Mouse (Mus musculus): ENCODE results near the gene Gltp. TPM values are rescaled to one million over a fixed set of nuclear protein-coding genes. Genes with fewer than 3 reads are reported as not detected.

Gene Gltp
- polyA plus RNA-seq, 1 experiment from 2014 or later: 23.8 TPM

DNA sequence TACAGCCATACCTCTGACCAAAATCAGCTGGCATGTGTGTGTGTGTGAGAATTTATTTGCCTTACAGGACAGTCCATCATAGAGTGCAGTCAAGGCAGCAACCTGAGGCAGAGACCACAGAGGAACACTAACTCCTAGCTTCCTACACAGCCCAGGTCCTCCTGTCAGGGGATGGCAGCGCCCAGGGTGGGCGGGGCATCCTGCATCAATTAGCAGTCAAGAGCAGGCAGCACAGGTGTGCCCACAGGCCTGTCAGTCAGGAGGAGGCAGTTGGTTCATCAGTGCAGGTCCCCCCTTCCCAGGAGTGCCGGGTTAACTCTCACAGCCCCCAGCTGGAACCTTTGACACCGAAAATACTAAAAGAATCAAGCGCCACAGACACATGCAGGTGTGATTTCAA is 21.8 kb downstream of the Gltp start:
- 90% methylated on average over 5 of the region's 5 CpGs for WGBS (ENCODE audit: insufficient replicate concordance)
- H3K27me3 ChIP-seq (ENCODE audit: insufficient read depth, low read length): no peaks in the 10 kb centered on the region
- H3K36me3 ChIP-seq (replicated peaks; ENCODE audit: insufficient read depth, low read length): peaks cover 6% of the 10 kb centered on the region; the same call in 1 of the 2 replicates
- H3K4me3 ChIP-seq (ENCODE audit: low read depth, low read length): no peak overlapping the region
- no peak overlapping the region for H3K27ac ChIP-seq (ENCODE audit: low read depth)
- no peak for ATAC-seq
- TF ChIP-seq EP300 (IDR thresholded peaks at IDR 0.05; ENCODE audit: low read depth) (no peak), CTCF (IDR thresholded peaks at IDR 0.05; ENCODE audit: low read depth) (no peak)
- H3K4me2 ChIP-seq (ENCODE audit: low read depth, low read length): no peak overlapping the region
- DNase-seq: no peak
- H3K9ac ChIP-seq (replicated peaks): no peak overlapping the region
- no peaks in the 10 kb centered on the region for H3K4me1 ChIP-seq (ENCODE audit: insufficient read depth)
- H3K9me3 ChIP-seq (ENCODE audit: low read length): no peaks in the 10 kb centered on the region

DNA sequence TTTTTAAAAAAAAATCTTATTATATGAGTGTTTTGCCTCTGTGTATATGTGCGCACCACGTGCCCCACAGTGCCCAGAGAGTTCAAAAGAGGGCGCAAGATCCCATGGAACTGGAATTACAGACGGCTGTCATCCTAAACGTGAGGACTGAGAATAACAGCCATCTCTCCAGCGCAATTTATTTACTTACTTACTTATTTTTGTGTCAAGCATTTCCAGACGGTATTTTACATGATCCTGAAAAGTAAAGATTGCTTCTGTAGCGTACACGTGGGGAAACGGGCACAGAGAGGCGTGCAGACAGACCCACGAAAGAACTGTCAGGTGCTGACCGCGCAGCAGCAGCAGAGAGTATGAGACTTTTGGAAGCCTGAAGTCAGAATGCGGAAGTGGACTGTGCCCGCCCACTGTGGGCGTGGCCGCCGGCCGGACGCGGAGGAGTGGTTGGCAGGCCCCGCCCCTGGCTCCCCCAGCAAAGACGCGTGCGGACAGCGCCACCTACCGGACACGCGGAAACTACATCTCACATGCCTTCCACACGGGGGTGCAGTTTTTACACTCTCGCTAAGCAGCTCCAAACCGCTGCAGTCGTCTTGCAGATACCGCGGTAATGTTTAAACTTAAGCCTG is 23.4 kb downstream of the Gltp start:
- DNase-seq: peak; percentile 100
- ATAC-seq: peak; percentile 98
- H3K9me3 ChIP-seq (ENCODE audit: low read length): no peaks in the 10 kb centered on the region
- TF ChIP-seq EP300 (IDR thresholded peaks at IDR 0.05; ENCODE audit: low read depth) (no peak), CTCF (IDR thresholded peaks at IDR 0.05; ENCODE audit: low read depth) (peak; percentile 100)
- H3K36me3 ChIP-seq (replicated peaks; ENCODE audit: insufficient read depth, low read length): 0 out of 2 replicates have a peak, but pooled peaks cover 3% of the 10 kb centered on the region
- H3K27ac ChIP-seq (ENCODE audit: low read depth): peak overlapping the region; percentile 70
- H3K4me3 ChIP-seq (ENCODE audit: low read depth, low read length): peak overlapping the region; percentile 40
- H3K4me2 ChIP-seq (ENCODE audit: low read depth, low read length): peak overlapping the region; percentile 70
- no peak overlapping the region for H3K9ac ChIP-seq (replicated peaks)
- H3K4me1 ChIP-seq (ENCODE audit: insufficient read depth): no peaks in the 10 kb centered on the region
- no peaks in the 10 kb centered on the region for H3K27me3 ChIP-seq (ENCODE audit: insufficient read depth, low read length)
- 3% methylated on average over 36 of the region's 36 CpGs for WGBS (ENCODE audit: insufficient replicate concordance)

DNA sequence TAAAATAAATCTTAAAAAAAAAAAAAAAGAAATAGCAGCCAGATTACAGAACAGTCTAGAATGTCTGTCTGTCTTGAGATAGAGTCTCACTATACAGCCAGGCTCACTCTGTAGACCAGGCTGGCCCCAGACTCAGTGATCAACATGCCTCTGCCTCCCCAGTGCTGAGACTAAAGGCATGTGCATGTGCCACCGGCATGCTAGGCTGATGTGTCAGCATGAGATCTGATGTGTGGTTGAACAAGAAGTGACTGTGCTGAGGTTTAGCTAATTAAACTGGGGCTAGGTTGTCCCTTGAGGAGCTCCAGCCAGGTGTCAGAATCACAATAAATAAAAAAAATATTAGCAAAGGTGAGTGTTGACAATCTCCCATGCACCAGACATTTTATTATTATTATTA is 24.1 kb downstream of the Gltp start:
- 62% methylated on average over 1 of the region's 1 CpGs for WGBS (ENCODE audit: insufficient replicate concordance)
- 0 out of 2 replicates have a peak, but pooled peaks cover 3% of the 10 kb centered on the region for H3K36me3 ChIP-seq (replicated peaks; ENCODE audit: insufficient read depth, low read length)

DNA sequence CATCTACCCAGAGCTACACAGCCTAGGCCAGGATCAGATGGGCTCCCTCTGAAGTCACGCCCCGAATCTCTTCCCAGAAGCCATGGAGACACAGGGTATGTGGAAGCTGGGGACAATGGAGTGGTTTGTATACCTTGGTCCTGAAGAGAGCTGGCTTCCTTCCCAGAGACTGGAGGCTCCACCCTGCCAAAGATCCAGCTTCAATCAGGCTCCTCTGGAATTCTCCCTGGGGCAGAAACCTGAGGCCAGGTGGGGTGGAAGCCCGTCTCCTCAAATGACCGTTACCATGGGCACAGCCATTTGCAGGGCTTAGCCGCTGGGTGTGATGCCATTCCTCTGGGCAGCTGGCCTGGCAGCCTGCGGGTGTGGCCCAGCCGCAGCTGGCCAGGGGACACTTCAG is 26.0 kb downstream of the Gltp start:
- H3K9ac ChIP-seq (replicated peaks): no peak overlapping the region
- H3K9me3 ChIP-seq (ENCODE audit: low read length): no peaks in the 10 kb centered on the region
- H3K4me1 ChIP-seq (ENCODE audit: insufficient read depth): no peaks in the 10 kb centered on the region
- H3K36me3 ChIP-seq (replicated peaks; ENCODE audit: insufficient read depth, low read length): 0 out of 2 replicates have a peak, but pooled peaks cover under 1% of the 10 kb centered on the region
- 85% methylated on average over 7 of the region's 7 CpGs for WGBS (ENCODE audit: insufficient replicate concordance)
- no peak overlapping the region for H3K27ac ChIP-seq (ENCODE audit: low read depth)
- TF ChIP-seq EP300 (IDR thresholded peaks at IDR 0.05; ENCODE audit: low read depth) (no peak), CTCF (IDR thresholded peaks at IDR 0.05; ENCODE audit: low read depth) (no peak)
- H3K4me2 ChIP-seq (ENCODE audit: low read depth, low read length): no peak overlapping the region
- ATAC-seq: no peak
- H3K27me3 ChIP-seq (ENCODE audit: insufficient read depth, low read length): peaks cover 1% of the 10 kb centered on the region
- DNase-seq: no peak
- no peak overlapping the region for H3K4me3 ChIP-seq (ENCODE audit: low read depth, low read length)

More for the DNA sequence above, 24.1 kb downstream of the Gltp start:
- Histone ChIP-seq H3K9ac (replicated peaks) (no peak overlapping the region), H3K4me1 (ENCODE audit: insufficient read depth) (no peaks in the 10 kb centered on the region), H3K9me3 (ENCODE audit: low read length) (no peaks in the 10 kb centered on the region), H3K27me3 (ENCODE audit: insufficient read depth, low read length) (no peaks in the 10 kb centered on the region), H3K4me3 (ENCODE audit: low read depth, low read length) (no peak overlapping the region), H3K4me2 (ENCODE audit: low read depth, low read length) (0 out of 2 replicates have a peak overlapping the region, but pooled peaks have one; percentile 70), H3K27ac (ENCODE audit: low read depth) (no peak overlapping the region)
- no peak for TF ChIP-seq EP300 (IDR thresholded peaks at IDR 0.05; ENCODE audit: low read depth)
- TF ChIP-seq CTCF (IDR thresholded peaks at IDR 0.05; ENCODE audit: low read depth): no peak
- ATAC-seq (no peak), DNase-seq (no peak)

- Histone ChIP-seq H3K4me3 (ENCODE audit: low read depth, low read length) (no peak overlapping the region), H3K4me1 (ENCODE audit: insufficient read depth) (no peaks in the 10 kb centered on the region), H3K9ac (replicated peaks) (no peak overlapping the region), H3K9me3 (ENCODE audit: low read length) (no peaks in the 10 kb centered on the region), H3K4me2 (ENCODE audit: low read depth, low read length) (no peak overlapping the region), H3K36me3 (replicated peaks; ENCODE audit: insufficient read depth, low read length) (no peaks in the 10 kb centered on the region), H3K27ac (ENCODE audit: low read depth) (no peak overlapping the region), H3K27me3 (ENCODE audit: insufficient read depth, low read length) (peaks cover 7% of the 10 kb centered on the region)
- 59% methylated on average over 4 of the region's 4 CpGs for WGBS (ENCODE audit: insufficient replicate concordance)
- DNase-seq (no peak), ATAC-seq (no peak)
- TF ChIP-seq CTCF (IDR thresholded peaks at IDR 0.05; ENCODE audit: low read depth) (no peak), EP300 (IDR thresholded peaks at IDR 0.05; ENCODE audit: low read depth) (no peak)
Observed at GRCm38 (mm10) chr5:114664139-114664538, 26.6 kb downstream of the Gltp start.

- H3K27me3 ChIP-seq (ENCODE audit: insufficient read depth, low read length): peaks cover 35% of the 10 kb centered on the region
- peak; percentile 49; the same call in 1 of the 2 replicates for ATAC-seq
Observed at GRCm38 (mm10) chr5:114661029-114661428, 29.8 kb downstream of the Gltp start.

More at GRCm38 (mm10) chr5:114661029-114661428, 29.8 kb downstream of the Gltp start:
- H3K4me1 ChIP-seq (ENCODE audit: insufficient read depth): no peaks in the 10 kb centered on the region
- no peaks in the 10 kb centered on the region for H3K36me3 ChIP-seq (replicated peaks; ENCODE audit: insufficient read depth, low read length)
- no peaks in the 10 kb centered on the region for H3K9me3 ChIP-seq (ENCODE audit: low read length)
- H3K9ac ChIP-seq (replicated peaks): no peak overlapping the region
- no peak overlapping the region for H3K4me3 ChIP-seq (ENCODE audit: low read depth, low read length)
- DNase-seq: no peak
- WGBS (ENCODE audit: insufficient replicate concordance): 25% methylated on average over 6 of the region's 6 CpGs
- no peak overlapping the region; the same call in 1 of the 2 replicates for H3K27ac ChIP-seq (ENCODE audit: low read depth)
- H3K4me2 ChIP-seq (ENCODE audit: low read depth, low read length): no peak overlapping the region
- TF ChIP-seq CTCF (IDR thresholded peaks at IDR 0.05; ENCODE audit: low read depth) (no peak), EP300 (IDR thresholded peaks at IDR 0.05; ENCODE audit: low read depth) (no peak)

All from liver, postnatal 0 days (tissue).